Mouse (Mus musculus): ENCODE data around the gene Fut2. TPM values are rescaled to one million over a fixed set of nuclear protein-coding genes. Genes with fewer than 3 reads are reported as not detected.
A peak's percentile ranks its signal among the peaks of the same experiment; 100 is the strongest.

The Fut2 gene
- total RNA-seq, 2 experiments from 2014 or later = 0.14 to 0.28 TPM

- no peak for TF ChIP-seq CTCF (IDR thresholded peaks at IDR 0.05)
- intact Hi-C loops (cut with DNase I) = no loop called here
- Histone ChIP-seq H3K27ac (peak within 1 kb of the TSS; percentile 86), H3K4me3 (peak within 1 kb of the TSS; percentile 88)
- peak; percentile 56 for DNase-seq
These were observed 38.9 kb downstream of the Fut2 start, which contains the start of gene Rasip1 for GRCm38 (mm10) chr7:45627261-45627660. Gene Rasip1, plus strand, starts transcription at chr7:45627488.

- no peak for TF ChIP-seq CTCF (IDR thresholded peaks at IDR 0.05)
- no peak for DNase-seq
- Histone ChIP-seq H3K27ac (peak overlapping the region; percentile 86), H3K4me3 (peak overlapping the region; percentile 88)
- intact Hi-C loops (cut with DNase I) = no loop called here
These were observed 39.6 kb downstream of the Fut2 start for GRCm38 (mm10) chr7:45626571-45627076.

- intact Hi-C loops (cut with DNase I) = no loop called here
These were observed 40.7 kb downstream of the Fut2 start for GRCm38 (mm10) chr7:45625481-45625880.

GRCm38 (mm10) chr7:45624718-45625117, 41.5 kb downstream of the Fut2 start:
- intact Hi-C loops (cut with DNase I) = no loop called here

More at GRCm38 (mm10) chr7:45625481-45625880, 40.7 kb downstream of the Fut2 start:
- Histone ChIP-seq H3K4me3 (no peak overlapping the region), H3K27ac (no peak overlapping the region)
- no peak for DNase-seq
- no peak for TF ChIP-seq CTCF (IDR thresholded peaks at IDR 0.05)

GRCm38 (mm10) chr7:45623507-45623906, 42.7 kb downstream of the Fut2 start:
- DNase-seq = no peak
- intact Hi-C loops (cut with DNase I) = no loop called here
- Histone ChIP-seq H3K27ac (no peak overlapping the region), H3K4me3 (no peak overlapping the region)
- no peak for TF ChIP-seq CTCF (IDR thresholded peaks at IDR 0.05)

More at GRCm38 (mm10) chr7:45624718-45625117, 41.5 kb downstream of the Fut2 start:
- TF ChIP-seq CTCF (IDR thresholded peaks at IDR 0.05) = no peak
- no peak overlapping the region for H3K4me3 ChIP-seq
- DNase-seq = no peak
- H3K27ac ChIP-seq = no peak overlapping the region

GRCm38 (mm10) chr7:45621443-45621842, 44.8 kb downstream of the Fut2 start, which contains the start of gene Izumo1:
Gene Izumo1, plus strand, starts transcription at chr7:45621811.
- no peak for TF ChIP-seq CTCF (IDR thresholded peaks at IDR 0.05)
- intact Hi-C loops (cut with DNase I) = no loop called here
- H3K4me3 ChIP-seq = no peak within 1 kb of the TSS
- DNase-seq = no peak
- H3K27ac ChIP-seq = no peak within 1 kb of the TSS

GRCm38 (mm10) chr7:45619592-45619991, 46.6 kb downstream of the Fut2 start:
- intact Hi-C loops (cut with DNase I) = no loop called here
- TF ChIP-seq CTCF (IDR thresholded peaks at IDR 0.05) = no peak
- Histone ChIP-seq H3K4me3 (no peak overlapping the region), H3K27ac (no peak overlapping the region)
- DNase-seq = no peak

GRCm38 (mm10) chr7:45618316-45618715, 47.9 kb downstream of the Fut2 start:
- intact Hi-C loops (cut with DNase I) = no loop called here
- DNase-seq = no peak
- TF ChIP-seq CTCF (IDR thresholded peaks at IDR 0.05) = no peak
- Histone ChIP-seq H3K4me3 (no peak overlapping the region), H3K27ac (no peak overlapping the region)

GRCm38 (mm10) chr7:45617042-45617695, 49.0 kb downstream of the Fut2 start, which contains the start of gene Fut1:
Gene Fut1, plus strand, starts transcription at chr7:45617289.
- DNase-seq = no peak
- no peak within 1 kb of the TSS for H3K27ac ChIP-seq
- intact Hi-C loops (cut with DNase I) = no loop called here
- no peak for TF ChIP-seq CTCF (IDR thresholded peaks at IDR 0.05)
- H3K4me3 ChIP-seq = no peak within 1 kb of the TSS

- peak; percentile 81 for DNase-seq
- intact Hi-C loops (cut with DNase I) = no loop called here
- Histone ChIP-seq H3K4me3 (no peak overlapping the region), H3K27ac (no peak overlapping the region)
- TF ChIP-seq CTCF (IDR thresholded peaks at IDR 0.05) = no peak
These were observed 49.9 kb downstream of the Fut2 start for GRCm38 (mm10) chr7:45616277-45616676.

GRCm38 (mm10) chr7:45609511-45609910, 56.7 kb downstream of the Fut2 start:
- H3K4me3 ChIP-seq = no peak overlapping the region
- intact Hi-C loops (cut with DNase I) = no loop called here
- no peak for TF ChIP-seq CTCF (IDR thresholded peaks at IDR 0.05)
- no peak for DNase-seq
- H3K27ac ChIP-seq = no peak overlapping the region

- peak; percentile 7 for DNase-seq
- H3K4me3 ChIP-seq = no peak overlapping the region
- TF ChIP-seq CTCF (IDR thresholded peaks at IDR 0.05) = no peak
- intact Hi-C loops (cut with DNase I) = no loop called here
- no peak overlapping the region for H3K27ac ChIP-seq
These were observed 60.4 kb downstream of the Fut2 start for GRCm38 (mm10) chr7:45605704-45606289.
